Mouse (Mus musculus): ENCODE data around the gene Macc1.

GRCm38 (mm10) chr12:119313014-119313763 is 881 bp upstream of the Macc1 start:
- no peak for TF ChIP-seq POLR2A (IDR thresholded peaks at IDR 0.05; ENCODE audit: insufficient read depth, low read depth, low read length)
- TF ChIP-seq EP300 (IDR thresholded peaks at IDR 0.05; ENCODE audit: insufficient read depth, low read depth, low read length): no peak
- TF ChIP-seq CTCF (IDR thresholded peaks at IDR 0.05): no peak

Measured in heart, adult 2 months (tissue).